Mouse (Mus musculus) kidney, adult 10 weeks (tissue): Measurements from ENCODE around the gene Anapc4. TPM values are rescaled to one million over a fixed set of nuclear protein-coding genes. Genes with fewer than 3 reads are reported as not detected.

Experiments used
- polyA plus RNA-seq: library from polyadenylated mRNA; stranded (reverse); fragments of 350-450 nt; fragmentation: Illumina TruSeq; extraction: RNeasy Lipid Tissue Mini Kit (QIAGEN cat#74804); gene quantifications from one replicate; pipeline ENCODE4 v1.2.3, GENCODE M21; 2014; ENCODE audit warnings: low read depth, low replicate concordance

Anapc4 gene
- 97.1 TPM for polyA plus RNA-seq

DNA sequence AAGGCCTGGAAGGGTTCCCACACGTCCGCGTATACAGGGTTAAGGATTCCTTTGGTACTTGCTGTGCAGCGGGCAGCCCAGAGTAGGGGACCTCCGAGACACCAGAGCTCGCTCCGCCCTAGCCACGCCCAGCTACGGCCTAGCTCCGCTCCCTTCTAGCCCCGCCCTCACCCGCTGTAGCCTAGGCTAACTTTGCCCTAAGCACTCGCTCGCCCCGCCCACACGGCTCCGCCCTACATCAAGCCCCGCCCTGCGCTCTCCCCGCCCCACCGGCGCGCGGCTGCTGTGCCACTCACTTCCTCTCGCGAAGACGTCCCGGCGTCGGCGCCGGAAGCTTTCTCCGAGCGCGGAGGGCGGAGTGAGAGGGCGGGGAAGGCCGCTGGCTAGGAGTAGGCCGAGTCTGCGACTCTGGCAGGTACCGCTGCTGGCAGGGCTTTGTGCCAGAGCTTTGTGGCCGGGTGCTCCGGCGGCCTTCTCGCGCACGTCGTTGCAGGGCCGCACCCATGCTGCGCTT is at the start of gene Anapc4:
Anapc4 (plus strand) TSS at position 252 of the 514 bp plus-strand sequence.

Other genes with a start within 250 kb of the Anapc4 start
- gene Sepsecs, start 164.3 kb upstream of the Anapc4 start, polyA plus RNA-seq, result 43.3 TPM
- gene Pi4k2b, start 92.4 kb upstream of the Anapc4 start, polyA plus RNA-seq, result 42.5 TPM
- gene Zcchc4, start 58.6 kb upstream of the Anapc4 start, polyA plus RNA-seq, result 17.3 TPM
- 3.3 TPM for gene Slc34a2, start 204.1 kb downstream of the Anapc4 start, polyA plus RNA-seq